Mouse (Mus musculus) ovary, adult 10 weeks (tissue): Measurements from ENCODE around the gene Olfr1311. TPM values are rescaled to one million over a fixed set of nuclear protein-coding genes. Genes with fewer than 3 reads are reported as not detected.

Experiments
- polyA plus RNA-seq: library from polyadenylated mRNA; stranded (reverse); fragments of 350-450 nt; fragmentation: Illumina TruSeq; extraction: RNeasy Lipid Tissue Mini Kit (QIAGEN cat#74804); gene quantifications from one replicate; pipeline ENCODE4 v1.2.3, GENCODE M21; 2014

Olfr1311 gene
- polyA plus RNA-seq = not detected

GRCm38 (mm10) chr2:112024312-112024711 lies at the start of gene Olfr1311:
Olfr1311 (minus strand) TSS chr2:112024412.

GRCm38 (mm10) chr2:112050138-112050537 lies 25.9 kb upstream of the Olfr1311 start, which contains the start of gene Olfr1312:
Olfr1312 (minus strand) TSS chr2:112050238.

GRCm38 (mm10) chr2:112012608-112013007 lies 11.6 kb downstream of the Olfr1311 start, which contains the start of gene Olfr1310:
Olfr1310 (minus strand) TSS chr2:112012708.

GRCm38 (mm10) chr2:111990181-111990580 lies 34.0 kb downstream of the Olfr1311 start, which contains the start of gene Olfr1309:
Olfr1309 (minus strand) TSS chr2:111990281.

Other genes with a start within 250 kb of the Olfr1311 start
- not detected for gene Olfr1302, start 247.0 kb downstream of the Olfr1311 start, polyA plus RNA-seq
- not detected for gene Olfr1303, start 204.1 kb downstream of the Olfr1311 start, polyA plus RNA-seq
- gene Olfr1305, start 147.3 kb downstream of the Olfr1311 start, polyA plus RNA-seq = not detected
- not detected for gene Olfr1306, start 108.1 kb downstream of the Olfr1311 start, polyA plus RNA-seq
- not detected for gene Olfr1307, start 75.0 kb downstream of the Olfr1311 start, polyA plus RNA-seq
- not detected for gene Olfr1308, start 59.5 kb downstream of the Olfr1311 start, polyA plus RNA-seq
- not detected for gene Olfr1309, start 34.1 kb downstream of the Olfr1311 start, polyA plus RNA-seq
- gene Olfr1310, start 11.7 kb downstream of the Olfr1311 start, polyA plus RNA-seq = not detected
- gene Olfr1312, start 25.8 kb upstream of the Olfr1311 start, polyA plus RNA-seq = not detected
- not detected for gene Olfr1313, start 53.4 kb upstream of the Olfr1311 start, polyA plus RNA-seq
- gene Olfr1314, start 72.4 kb upstream of the Olfr1311 start, polyA plus RNA-seq = not detected
- gene Olfr1315-ps1, start 91.0 kb upstream of the Olfr1311 start, polyA plus RNA-seq = not detected
- gene Olfr1316, start 110.6 kb upstream of the Olfr1311 start, polyA plus RNA-seq = not detected
- not detected for gene Olfr1317, start 115.9 kb upstream of the Olfr1311 start, polyA plus RNA-seq
- not detected for gene Olfr1318, start 129.8 kb upstream of the Olfr1311 start, polyA plus RNA-seq
- gene Lpcat4, start 215.1 kb upstream of the Olfr1311 start, polyA plus RNA-seq = not detected
- 0.14 TPM for gene Nutm1, start 234.9 kb upstream of the Olfr1311 start, polyA plus RNA-seq
- gene Nop10, start 237.5 kb upstream of the Olfr1311 start, polyA plus RNA-seq = 33.2 TPM
- gene Slc12a6, start 241.4 kb upstream of the Olfr1311 start, polyA plus RNA-seq = 93.0 TPM
- gene Gm21985, start 241.9 kb upstream of the Olfr1311 start, polyA plus RNA-seq = 2.7 TPM